Mouse (Mus musculus): ENCODE data around the gene Olfr648. TPM values are rescaled to one million over a fixed set of nuclear protein-coding genes. Genes with fewer than 3 reads are reported as not detected.

Gene Olfr648
- polyA plus RNA-seq, 1 experiment from 2014 or later = 0.34 TPM

GRCm38 (mm10) chr7:104169634-104170204 lies 13.5 kb downstream of the Olfr648 start:
- no peak overlapping the region for H3K9ac ChIP-seq
- no peak overlapping the region for H3K27ac ChIP-seq
- no peaks in the 10 kb centered on the region for H3K4me1 ChIP-seq (replicated peaks)
- ATAC-seq (ENCODE audit: low FRiP score) = no peak
- no peak overlapping the region for H3K4me2 ChIP-seq
- no peaks in the 10 kb centered on the region for H3K36me3 ChIP-seq
- H3K9me3 ChIP-seq = no peaks in the 10 kb centered on the region
- no peaks in the 10 kb centered on the region for H3K27me3 ChIP-seq
- 81% methylated on average over 6 of the region's 6 CpGs for WGBS
- H3K4me3 ChIP-seq = no peak overlapping the region

GRCm38 (mm10) chr7:104167105-104167504 lies 16.1 kb downstream of the Olfr648 start:
- WGBS = 84% methylated on average over 6 of the region's 6 CpGs
- no peak for ATAC-seq (ENCODE audit: low FRiP score)
- H3K4me2 ChIP-seq = no peak overlapping the region
- no peaks in the 10 kb centered on the region for H3K36me3 ChIP-seq
- H3K9me3 ChIP-seq = no peaks in the 10 kb centered on the region
- no peak overlapping the region for H3K9ac ChIP-seq
- no peaks in the 10 kb centered on the region for H3K27me3 ChIP-seq
- H3K4me1 ChIP-seq (replicated peaks) = no peaks in the 10 kb centered on the region
- no peak overlapping the region for H3K27ac ChIP-seq
- no peak overlapping the region for H3K4me3 ChIP-seq

- H3K27me3 ChIP-seq = no peaks in the 10 kb centered on the region
- no peak within 1 kb of the TSS for H3K4me2 ChIP-seq
- H3K4me1 ChIP-seq (replicated peaks) = no peaks in the 10 kb centered on the region
- WGBS = 91% methylated on average over 2 of the region's 2 CpGs
- no peak for ATAC-seq (ENCODE audit: low FRiP score)
- no peak within 1 kb of the TSS for H3K27ac ChIP-seq
- H3K36me3 ChIP-seq = no peaks in the 10 kb centered on the region
- H3K4me3 ChIP-seq = no peak within 1 kb of the TSS
- H3K9ac ChIP-seq = no peak within 1 kb of the TSS
- H3K9me3 ChIP-seq = no peaks in the 10 kb centered on the region
Observed at GRCm38 (mm10) chr7:104150456-104150855, 32.7 kb downstream of the Olfr648 start, which contains the start of gene Ubqlnl. Gene Ubqlnl, minus strand, starts transcription at chr7:104150556.

- ATAC-seq (ENCODE audit: low FRiP score) = no peak
- no peak within 1 kb of the TSS for H3K9ac ChIP-seq
- H3K36me3 ChIP-seq = no peaks in the 10 kb centered on the region
- no peaks in the 10 kb centered on the region for H3K27me3 ChIP-seq
- no peak within 1 kb of the TSS for H3K4me2 ChIP-seq
- H3K4me1 ChIP-seq (replicated peaks) = no peaks in the 10 kb centered on the region
- no peaks in the 10 kb centered on the region for H3K9me3 ChIP-seq
- H3K27ac ChIP-seq = no peak within 1 kb of the TSS
- 83% methylated on average over 3 of the region's 3 CpGs for WGBS
- H3K4me3 ChIP-seq = no peak within 1 kb of the TSS
Observed at GRCm38 (mm10) chr7:104143179-104143578, 40.0 kb downstream of the Olfr648 start, which contains the start of gene Ubqln3. Gene Ubqln3, minus strand, starts transcription at chr7:104143279.

GRCm38 (mm10) chr7:104137305-104137704 lies 45.9 kb downstream of the Olfr648 start, which contains the start of gene Olfr643:
Gene Olfr643, minus strand, starts transcription at chr7:104137405.
- Histone ChIP-seq H3K4me1 (replicated peaks) (no peaks in the 10 kb centered on the region), H3K9ac (no peak within 1 kb of the TSS), H3K27me3 (no peaks in the 10 kb centered on the region), H3K9me3 (no peaks in the 10 kb centered on the region), H3K4me2 (no peak within 1 kb of the TSS), H3K4me3 (no peak within 1 kb of the TSS), H3K27ac (no peak within 1 kb of the TSS), H3K36me3 (no peaks in the 10 kb centered on the region)
- ATAC-seq (ENCODE audit: low FRiP score) = no peak
- 92% methylated on average over 5 of the region's 5 CpGs for WGBS

- WGBS = 97% methylated on average over 5 of the region's 5 CpGs
- Histone ChIP-seq H3K4me3 (no peak within 1 kb of the TSS), H3K27ac (no peak within 1 kb of the TSS), H3K36me3 (no peaks in the 10 kb centered on the region), H3K4me2 (no peak within 1 kb of the TSS), H3K9me3 (peaks cover 2% of the 10 kb centered on the region; the same call in 1 of the 2 replicates), H3K4me1 (replicated peaks) (no peaks in the 10 kb centered on the region), H3K27me3 (no peaks in the 10 kb centered on the region), H3K9ac (no peak within 1 kb of the TSS)
- ATAC-seq (ENCODE audit: low FRiP score) = no peak
Observed at GRCm38 (mm10) chr7:104129726-104130125, 53.5 kb downstream of the Olfr648 start, which contains the start of gene Ubqln5. Gene Ubqln5, minus strand, starts transcription at chr7:104129826.

Other genes with a start within 250 kb of the Olfr648 start
- gene Olfr632, start 249.0 kb downstream of the Olfr648 start, polyA plus RNA-seq (2015; fragmentation: Nextera tagmentation; extraction: Ambion mirVana) = not detected in 2 replicates
- not detected in 2 replicates for gene Olfr633, start 239.0 kb downstream of the Olfr648 start, polyA plus RNA-seq (2015; fragmentation: Nextera tagmentation; extraction: Ambion mirVana)
- gene Olfr635, start 212.2 kb downstream of the Olfr648 start, polyA plus RNA-seq (2015; fragmentation: Nextera tagmentation; extraction: Ambion mirVana) = not detected in 2 replicates
- not detected in 2 replicates for gene Olfr638, start 184.6 kb downstream of the Olfr648 start, polyA plus RNA-seq (2015; fragmentation: Nextera tagmentation; extraction: Ambion mirVana)
- gene Olfr639, start 166.1 kb downstream of the Olfr648 start, polyA plus RNA-seq (2015; fragmentation: Nextera tagmentation; extraction: Ambion mirVana) = 0.05 TPM in 1 of 2 replicates, not detected in the other
- gene Olfr640, start 157.8 kb downstream of the Olfr648 start, polyA plus RNA-seq (2015; fragmentation: Nextera tagmentation; extraction: Ambion mirVana) = not detected in 2 replicates
- gene Olfr641, start 147.9 kb downstream of the Olfr648 start, polyA plus RNA-seq (2015; fragmentation: Nextera tagmentation; extraction: Ambion mirVana) = not detected in 2 replicates
- gene Olfr642, start 130.7 kb downstream of the Olfr648 start, polyA plus RNA-seq (2015; fragmentation: Nextera tagmentation; extraction: Ambion mirVana) = not detected in 2 replicates
- not detected in 2 replicates for gene 4930516K23Rik, start 121.9 kb downstream of the Olfr648 start, polyA plus RNA-seq (2015; fragmentation: Nextera tagmentation; extraction: Ambion mirVana)
- not detected in 2 replicates for gene Olfr644, start 111.5 kb downstream of the Olfr648 start, polyA plus RNA-seq (2015; fragmentation: Nextera tagmentation; extraction: Ambion mirVana)
- not detected in 2 replicates for gene Olfr645, start 97.9 kb downstream of the Olfr648 start, polyA plus RNA-seq (2015; fragmentation: Nextera tagmentation; extraction: Ambion mirVana)
- gene Olfr646, start 78.5 kb downstream of the Olfr648 start, polyA plus RNA-seq (2015; fragmentation: Nextera tagmentation; extraction: Ambion mirVana) = not detected in 2 replicates
- gene Ubqln5, start 53.6 kb downstream of the Olfr648 start, polyA plus RNA-seq (2015; fragmentation: Nextera tagmentation; extraction: Ambion mirVana) = not detected in 2 replicates
- not detected in 2 replicates for gene Olfr643, start 46.0 kb downstream of the Olfr648 start, polyA plus RNA-seq (2015; fragmentation: Nextera tagmentation; extraction: Ambion mirVana)
- gene Ubqln3, start 40.1 kb downstream of the Olfr648 start, polyA plus RNA-seq (2015; fragmentation: Nextera tagmentation; extraction: Ambion mirVana) = not detected in 2 replicates
- not detected in 2 replicates for gene Ubqlnl, start 32.8 kb downstream of the Olfr648 start, polyA plus RNA-seq (2015; fragmentation: Nextera tagmentation; extraction: Ambion mirVana)
- not detected in 2 replicates for gene Olfm5, start 18.6 kb downstream of the Olfr648 start, polyA plus RNA-seq (2015; fragmentation: Nextera tagmentation; extraction: Ambion mirVana)
- not detected in 2 replicates for gene Olfr649, start 12.6 kb upstream of the Olfr648 start, polyA plus RNA-seq (2015; fragmentation: Nextera tagmentation; extraction: Ambion mirVana)
- gene Trim6, start 35.4 kb upstream of the Olfr648 start, polyA plus RNA-seq (2015; fragmentation: Nextera tagmentation; extraction: Ambion mirVana) = 0.43 and 0.50 TPM in 2 replicates
- 0.90 and 1.00 TPM in 2 replicates for gene Trim34a, start 61.1 kb upstream of the Olfr648 start, polyA plus RNA-seq (2015; fragmentation: Nextera tagmentation; extraction: Ambion mirVana)
- gene Trim5, start 104.7 kb upstream of the Olfr648 start, polyA plus RNA-seq (2015; fragmentation: Nextera tagmentation; extraction: Ambion mirVana) = 0.13 and 0.14 TPM in 2 replicates
- gene Trim12a, start 132.1 kb upstream of the Olfr648 start, polyA plus RNA-seq (2015; fragmentation: Nextera tagmentation; extraction: Ambion mirVana) = 2.4 and 2.5 TPM in 2 replicates
- not detected in 2 replicates for gene Trim34b, start 146.1 kb upstream of the Olfr648 start, polyA plus RNA-seq (2015; fragmentation: Nextera tagmentation; extraction: Ambion mirVana)
- gene Trim12c, start 170.0 kb upstream of the Olfr648 start, polyA plus RNA-seq (2015; fragmentation: Nextera tagmentation; extraction: Ambion mirVana) = 1.6 and 1.9 TPM in 2 replicates
- gene Trim30b, start 186.5 kb upstream of the Olfr648 start, polyA plus RNA-seq (2015; fragmentation: Nextera tagmentation; extraction: Ambion mirVana) = not detected in 2 replicates
- gene Trim30c, start 217.4 kb upstream of the Olfr648 start, polyA plus RNA-seq (2015; fragmentation: Nextera tagmentation; extraction: Ambion mirVana) = not detected in 2 replicates

Measured in hindbrain, embryonic 13.5 days (tissue).